Mouse (Mus musculus) hindbrain, embryonic 12.5 days (tissue): ENCODE results near the gene Slc39a2. TPM values are rescaled to one million over a fixed set of nuclear protein-coding genes. Genes with fewer than 3 reads are reported as not detected.

Experiments
- polyA plus RNA-seq: library from polyadenylated mRNA; unstranded; fragments of >200 nt; fragmentation: Nextera tagmentation; extraction: Ambion mirVana; gene quantifications from 2 replicates; pipeline ENCODE4 v1.2.1, GENCODE M21; 2016

Gene Slc39a2
- polyA plus RNA-seq, 1 experiment from 2014 or later = 1.4 TPM

Other genes starting within 250 kb of the Slc39a2 start
- not detected in 2 replicates for gene Gm17079, start 197.4 kb upstream of the Slc39a2 start, polyA plus RNA-seq
- not detected in 2 replicates for gene Gm5800, start 175.7 kb upstream of the Slc39a2 start, polyA plus RNA-seq
- not detected in 2 replicates for gene Ang4, start 119.3 kb upstream of the Slc39a2 start, polyA plus RNA-seq
- gene AY358078, start 92.8 kb upstream of the Slc39a2 start, polyA plus RNA-seq = not detected in 2 replicates
- gene Ear6, start 39.2 kb upstream of the Slc39a2 start, polyA plus RNA-seq = not detected in 2 replicates
- 61.8 and 62.9 TPM in 2 replicates for gene Mettl17, start 8.0 kb upstream of the Slc39a2 start, polyA plus RNA-seq
- gene Ndrg2, start 21.3 kb downstream of the Slc39a2 start, polyA plus RNA-seq = 34.2 and 39.1 TPM in 2 replicates
- gene Tppp2, start 25.5 kb downstream of the Slc39a2 start, polyA plus RNA-seq = not detected in 2 replicates
- not detected in 2 replicates for gene Rnase13, start 29.9 kb downstream of the Slc39a2 start, polyA plus RNA-seq
- 126 and 133 TPM in 2 replicates for gene Arhgef40, start 91.8 kb downstream of the Slc39a2 start, polyA plus RNA-seq
- gene Tmem253, start 122.8 kb downstream of the Slc39a2 start, polyA plus RNA-seq = 0.59 and 1.6 TPM in 2 replicates
- gene Zfp219, start 127.8 kb downstream of the Slc39a2 start, polyA plus RNA-seq = 64.4 and 71.7 TPM in 2 replicates
- not detected in 2 replicates for gene Olfr221, start 149.6 kb downstream of the Slc39a2 start, polyA plus RNA-seq
- gene Hnrnpc, start 211.1 kb downstream of the Slc39a2 start, polyA plus RNA-seq = 726 and 727 TPM in 2 replicates
- 53.6 and 58.4 TPM in 2 replicates for gene Rpgrip1, start 217.8 kb downstream of the Slc39a2 start, polyA plus RNA-seq